Mouse (Mus musculus): ENCODE results near the gene Krtap17-1. TPM values are rescaled to one million over a fixed set of nuclear protein-coding genes. Genes with fewer than 3 reads are reported as not detected.

Gene Krtap17-1
- polyA plus RNA-seq, 1 experiment from 2014 or later = not detected

- Histone ChIP-seq H3K27me3 (ENCODE audit: control insufficient read depth, insufficient read depth, low read length) (no peaks in the 10 kb centered on the region), H3K4me2 (ENCODE audit: low read depth, low read length, severe bottlenecking) (no peak within 1 kb of the TSS), H3K36me3 (ENCODE audit: control insufficient read depth, insufficient read depth, low read length) (no peaks in the 10 kb centered on the region), H3K4me3 (ENCODE audit: low read depth, low read length) (no peak within 1 kb of the TSS), H3K9ac (ENCODE audit: low read length) (no peak within 1 kb of the TSS), H3K4me1 (replicated peaks; ENCODE audit: control insufficient read depth, insufficient read depth, low read length) (no peaks in the 10 kb centered on the region), H3K27ac (ENCODE audit: low read depth, low read length) (no peak within 1 kb of the TSS), H3K9me3 (ENCODE audit: control insufficient read depth, low read length) (no peaks in the 10 kb centered on the region)
- 87% methylated on average over 8 of the region's 8 CpGs for WGBS
- DNase-seq (ENCODE audit: low spot score) (no peak), ATAC-seq (replicated peaks; ENCODE audit: low FRiP score) (no peak)
These were observed 7.6 kb downstream of the Krtap17-1 start, which contains the start of gene Krtap16-1 for GRCm38 (mm10) chr11:99986180-99986647. Gene Krtap16-1, minus strand, starts transcription at chr11:99986597.

GRCm38 (mm10) chr11:99985291-99986092, 8.3 kb downstream of the Krtap17-1 start:
- Histone ChIP-seq H3K27me3 (ENCODE audit: control insufficient read depth, insufficient read depth, low read length) (no peaks in the 10 kb centered on the region), H3K36me3 (ENCODE audit: control insufficient read depth, insufficient read depth, low read length) (no peaks in the 10 kb centered on the region), H3K4me1 (replicated peaks; ENCODE audit: control insufficient read depth, insufficient read depth, low read length) (no peaks in the 10 kb centered on the region), H3K27ac (ENCODE audit: low read depth, low read length) (no peak overlapping the region), H3K9ac (ENCODE audit: low read length) (no peak overlapping the region), H3K4me3 (ENCODE audit: low read depth, low read length) (no peak overlapping the region), H3K4me2 (ENCODE audit: low read depth, low read length, severe bottlenecking) (no peak overlapping the region), H3K9me3 (ENCODE audit: control insufficient read depth, low read length) (no peaks in the 10 kb centered on the region)
- DNase-seq (ENCODE audit: low spot score) (no peak), ATAC-seq (replicated peaks; ENCODE audit: low FRiP score) (no peak)
- WGBS = 87% methylated on average over 20 of the region's 20 CpGs

- 84% methylated on average over 1 of the region's 1 CpGs for WGBS
- no peaks in the 10 kb centered on the region for H3K27me3 ChIP-seq (ENCODE audit: control insufficient read depth, insufficient read depth, low read length)
- no peak for ATAC-seq (replicated peaks; ENCODE audit: low FRiP score)
These were observed 10.4 kb downstream of the Krtap17-1 start for GRCm38 (mm10) chr11:99983442-99983841.

GRCm38 (mm10) chr11:99982731-99983130, 11.1 kb downstream of the Krtap17-1 start:
- H3K4me2 ChIP-seq (ENCODE audit: low read depth, low read length, severe bottlenecking) = no peak overlapping the region
- no peak overlapping the region for H3K27ac ChIP-seq (ENCODE audit: low read depth, low read length)
- H3K36me3 ChIP-seq (ENCODE audit: control insufficient read depth, insufficient read depth, low read length) = no peaks in the 10 kb centered on the region
- 89% methylated on average over 9 of the region's 9 CpGs for WGBS
- H3K4me3 ChIP-seq (ENCODE audit: low read depth, low read length) = no peak overlapping the region
- ATAC-seq (replicated peaks; ENCODE audit: low FRiP score) (no peak), DNase-seq (ENCODE audit: low spot score) (no peak)
- H3K9me3 ChIP-seq (ENCODE audit: control insufficient read depth, low read length) = no peaks in the 10 kb centered on the region
- H3K4me1 ChIP-seq (replicated peaks; ENCODE audit: control insufficient read depth, insufficient read depth, low read length) = no peaks in the 10 kb centered on the region
- no peaks in the 10 kb centered on the region for H3K27me3 ChIP-seq (ENCODE audit: control insufficient read depth, insufficient read depth, low read length)
- H3K9ac ChIP-seq (ENCODE audit: low read length) = no peak overlapping the region

More at GRCm38 (mm10) chr11:99983442-99983841, 10.4 kb downstream of the Krtap17-1 start:
- H3K9ac ChIP-seq (ENCODE audit: low read length) = no peak overlapping the region
- no peaks in the 10 kb centered on the region for H3K9me3 ChIP-seq (ENCODE audit: control insufficient read depth, low read length)
- H3K36me3 ChIP-seq (ENCODE audit: control insufficient read depth, insufficient read depth, low read length) = no peaks in the 10 kb centered on the region
- DNase-seq (ENCODE audit: low spot score) = no peak
- no peak overlapping the region for H3K4me3 ChIP-seq (ENCODE audit: low read depth, low read length)
- no peaks in the 10 kb centered on the region for H3K4me1 ChIP-seq (replicated peaks; ENCODE audit: control insufficient read depth, insufficient read depth, low read length)
- no peak overlapping the region for H3K27ac ChIP-seq (ENCODE audit: low read depth, low read length)
- no peak overlapping the region for H3K4me2 ChIP-seq (ENCODE audit: low read depth, low read length, severe bottlenecking)

- H3K27me3 ChIP-seq (ENCODE audit: control insufficient read depth, insufficient read depth, low read length) = no peaks in the 10 kb centered on the region
- no peaks in the 10 kb centered on the region for H3K4me1 ChIP-seq (replicated peaks; ENCODE audit: control insufficient read depth, insufficient read depth, low read length)
- no peak within 1 kb of the TSS for H3K4me3 ChIP-seq (ENCODE audit: low read depth, low read length)
- WGBS = 77% methylated on average over 5 of the region's 5 CpGs
- no peaks in the 10 kb centered on the region for H3K9me3 ChIP-seq (ENCODE audit: control insufficient read depth, low read length)
- H3K27ac ChIP-seq (ENCODE audit: low read depth, low read length) = no peak within 1 kb of the TSS
- H3K9ac ChIP-seq (ENCODE audit: low read length) = no peak within 1 kb of the TSS
- ATAC-seq (replicated peaks; ENCODE audit: low FRiP score) (no peak), DNase-seq (ENCODE audit: low spot score) (no peak)
- H3K4me2 ChIP-seq (ENCODE audit: low read depth, low read length, severe bottlenecking) = no peak within 1 kb of the TSS
- H3K36me3 ChIP-seq (ENCODE audit: control insufficient read depth, insufficient read depth, low read length) = no peaks in the 10 kb centered on the region
These were observed 14.8 kb downstream of the Krtap17-1 start, which contains the start of gene Krtap29-1 for GRCm38 (mm10) chr11:99978953-99979352. Gene Krtap29-1, minus strand, starts transcription at chr11:99979053.

GRCm38 (mm10) chr11:99965961-99966360, 27.8 kb downstream of the Krtap17-1 start:
- Histone ChIP-seq H3K27me3 (ENCODE audit: control insufficient read depth, insufficient read depth, low read length) (no peaks in the 10 kb centered on the region), H3K9me3 (ENCODE audit: control insufficient read depth, low read length) (no peaks in the 10 kb centered on the region), H3K36me3 (ENCODE audit: control insufficient read depth, insufficient read depth, low read length) (no peaks in the 10 kb centered on the region), H3K27ac (ENCODE audit: low read depth, low read length) (no peak overlapping the region), H3K4me3 (ENCODE audit: low read depth, low read length) (no peak overlapping the region), H3K9ac (ENCODE audit: low read length) (no peak overlapping the region), H3K4me2 (ENCODE audit: low read depth, low read length, severe bottlenecking) (no peak overlapping the region), H3K4me1 (replicated peaks; ENCODE audit: control insufficient read depth, insufficient read depth, low read length) (no peaks in the 10 kb centered on the region)
- WGBS = 85% methylated on average over 2 of the region's 2 CpGs
- ATAC-seq (replicated peaks; ENCODE audit: low FRiP score) (no peak), DNase-seq (ENCODE audit: low spot score) (no peak)

GRCm38 (mm10) chr11:99964213-99964612, 29.6 kb downstream of the Krtap17-1 start:
- no peak for ATAC-seq (replicated peaks; ENCODE audit: low FRiP score)
- DNase-seq (ENCODE audit: low spot score) = no peak
- Histone ChIP-seq H3K9me3 (ENCODE audit: control insufficient read depth, low read length) (no peaks in the 10 kb centered on the region), H3K36me3 (ENCODE audit: control insufficient read depth, insufficient read depth, low read length) (no peaks in the 10 kb centered on the region), H3K27me3 (ENCODE audit: control insufficient read depth, insufficient read depth, low read length) (no peaks in the 10 kb centered on the region), H3K27ac (ENCODE audit: low read depth, low read length) (no peak overlapping the region), H3K4me2 (ENCODE audit: low read depth, low read length, severe bottlenecking) (no peak overlapping the region), H3K4me1 (replicated peaks; ENCODE audit: control insufficient read depth, insufficient read depth, low read length) (no peaks in the 10 kb centered on the region), H3K9ac (ENCODE audit: low read length) (no peak overlapping the region), H3K4me3 (ENCODE audit: low read depth, low read length) (no peak overlapping the region)
- 50% methylated on average over 6 of the region's 6 CpGs for WGBS

GRCm38 (mm10) chr11:99948175-99948574, 45.6 kb downstream of the Krtap17-1 start, which contains the start of gene Krtap9-5:
Gene Krtap9-5, plus strand, starts transcription at chr11:99948475.
- H3K9me3 ChIP-seq (ENCODE audit: control insufficient read depth, low read length) = no peaks in the 10 kb centered on the region
- no peak within 1 kb of the TSS for H3K4me3 ChIP-seq (ENCODE audit: low read depth, low read length)
- no peaks in the 10 kb centered on the region for H3K36me3 ChIP-seq (ENCODE audit: control insufficient read depth, insufficient read depth, low read length)
- ATAC-seq (replicated peaks; ENCODE audit: low FRiP score) = no peak
- no peaks in the 10 kb centered on the region for H3K27me3 ChIP-seq (ENCODE audit: control insufficient read depth, insufficient read depth, low read length)
- H3K4me2 ChIP-seq (ENCODE audit: low read depth, low read length, severe bottlenecking) = no peak within 1 kb of the TSS
- H3K4me1 ChIP-seq (replicated peaks; ENCODE audit: control insufficient read depth, insufficient read depth, low read length) = no peaks in the 10 kb centered on the region
- no peak within 1 kb of the TSS for H3K9ac ChIP-seq (ENCODE audit: low read length)
- no peak within 1 kb of the TSS for H3K27ac ChIP-seq (ENCODE audit: low read depth, low read length)
- WGBS = 89% methylated on average over 2 of the region's 2 CpGs
- DNase-seq (ENCODE audit: low spot score) = no peak

All from forebrain, embryonic 11.5 days (tissue).